Mouse (Mus musculus) layer of hippocampus, adult 2 months (tissue): ENCODE measurements around the gene Poll. TPM values are rescaled to one million over a fixed set of nuclear protein-coding genes. Genes with fewer than 3 reads are reported as not detected.

Experiments
- DNase-seq, 2 experiments: peaks; one replicate each; pipeline ENCODE4 v3.0.0; 2022; ENCODE audit warnings: low spot score in 2 of 2
- H3K27ac ChIP-seq: fragments of 200-600 bp; 2 replicates; pipeline ENCODE4 v1.8.1; 2022
- H3K4me3 ChIP-seq: fragments of 200-600 bp; 2 replicates; pipeline ENCODE4 v1.8.1; 2022; ENCODE audit warnings: mild to moderate bottlenecking
- CTCF ChIP-seq: fragments of 200-600 bp; conservative IDR thresholded peaks from 2 replicates; pipeline ENCODE4 v1.8.1; 2022; ENCODE audit warnings: antibody characterized with exemption, mild to moderate bottlenecking, moderate library complexity
- total RNA-seq, 2 experiments: library from RNA; stranded (reverse); gene quantifications; 2 replicates each; pipeline ENCODE4 v1.2.3; 2021

Gene Poll
- total RNA-seq, 2 experiments from 2014 or later, result 9.9 TPM

- Histone ChIP-seq H3K27ac (no peak overlapping the region), H3K4me3 (no peak overlapping the region)
- no peak for TF ChIP-seq CTCF
- no peak for DNase-seq
Measured at GRCm38 (mm10) chr19:45587509-45588292, 27.4 kb upstream of the Poll start.

GRCm38 (mm10) chr19:45586850-45587249 is 26.5 kb upstream of the Poll start:
- TF ChIP-seq CTCF, result no peak
- Histone ChIP-seq H3K27ac (no peak overlapping the region), H3K4me3 (no peak overlapping the region)
- DNase-seq, result no peak

GRCm38 (mm10) chr19:45584856-45585620 is 24.7 kb upstream of the Poll start:
- no peak for DNase-seq
- Histone ChIP-seq H3K4me3 (no peak overlapping the region), H3K27ac (no peak overlapping the region)
- TF ChIP-seq CTCF, result no peak

- DNase-seq, result no peak
- no peak overlapping the region for H3K4me3 ChIP-seq
- no peak overlapping the region for H3K27ac ChIP-seq
- TF ChIP-seq CTCF, result no peak
Measured at GRCm38 (mm10) chr19:45583136-45583535, 22.8 kb upstream of the Poll start.

GRCm38 (mm10) chr19:45582161-45582560 is 21.8 kb upstream of the Poll start:
- no peak for TF ChIP-seq CTCF
- no peak for DNase-seq
- no peak overlapping the region for H3K27ac ChIP-seq
- no peak overlapping the region for H3K4me3 ChIP-seq

- peak; percentile 40 to 54 for DNase-seq
- no peak overlapping the region for H3K4me3 ChIP-seq
- TF ChIP-seq CTCF, result peak; percentile 79
- H3K27ac ChIP-seq, result no peak overlapping the region
Measured at GRCm38 (mm10) chr19:45581257-45581656, 20.9 kb upstream of the Poll start.

GRCm38 (mm10) chr19:45580235-45580634 is 19.9 kb upstream of the Poll start:
- Histone ChIP-seq H3K4me3 (no peak overlapping the region), H3K27ac (no peak overlapping the region)
- TF ChIP-seq CTCF, result no peak
- no peak for DNase-seq

GRCm38 (mm10) chr19:45579416-45579815 is 19.1 kb upstream of the Poll start:
- no peak for DNase-seq
- no peak overlapping the region for H3K4me3 ChIP-seq
- H3K27ac ChIP-seq, result no peak overlapping the region
- no peak for TF ChIP-seq CTCF

- Histone ChIP-seq H3K4me3 (no peak overlapping the region), H3K27ac (no peak overlapping the region)
- no peak for TF ChIP-seq CTCF
- no peak for DNase-seq
Measured at GRCm38 (mm10) chr19:45578976-45579375, 18.6 kb upstream of the Poll start.

- DNase-seq, result no peak
- Histone ChIP-seq H3K27ac (no peak overlapping the region), H3K4me3 (no peak overlapping the region)
- no peak for TF ChIP-seq CTCF
Measured at GRCm38 (mm10) chr19:45577141-45577750, 16.9 kb upstream of the Poll start.

GRCm38 (mm10) chr19:45575632-45576001 is 15.3 kb upstream of the Poll start:
- H3K4me3 ChIP-seq, result no peak overlapping the region
- TF ChIP-seq CTCF, result no peak
- no peak overlapping the region for H3K27ac ChIP-seq
- no peak for DNase-seq

GRCm38 (mm10) chr19:45574941-45575631 is 14.8 kb upstream of the Poll start:
- DNase-seq, result no peak
- H3K4me3 ChIP-seq, result no peak overlapping the region
- TF ChIP-seq CTCF, result no peak
- H3K27ac ChIP-seq, result no peak overlapping the region

- TF ChIP-seq CTCF, result no peak
- DNase-seq, result no peak
- 0 out of 2 replicates have a peak overlapping the region, but pooled peaks have one; percentile 32 for H3K27ac ChIP-seq
- H3K4me3 ChIP-seq, result no peak overlapping the region
Measured at GRCm38 (mm10) chr19:45574339-45574898, 14.1 kb upstream of the Poll start.
